Mouse (Mus musculus) bone marrow macrophage, adult 2 months (primary cell): ENCODE results near the gene Ehhadh.

Experiments
- CTCF ChIP-seq: IDR thresholded peaks from 2 replicates; pipeline ENCODE4 v1.5.1; 2012; ENCODE audit warnings: low read depth, mild to moderate bottlenecking, low read length, moderate library complexity
- POLR2A ChIP-seq: IDR thresholded peaks from 2 replicates; pipeline ENCODE4 v1.6.1; 2012; ENCODE audit warnings: mild to moderate bottlenecking, low read depth, low read length, borderline replicate concordance

DNA sequence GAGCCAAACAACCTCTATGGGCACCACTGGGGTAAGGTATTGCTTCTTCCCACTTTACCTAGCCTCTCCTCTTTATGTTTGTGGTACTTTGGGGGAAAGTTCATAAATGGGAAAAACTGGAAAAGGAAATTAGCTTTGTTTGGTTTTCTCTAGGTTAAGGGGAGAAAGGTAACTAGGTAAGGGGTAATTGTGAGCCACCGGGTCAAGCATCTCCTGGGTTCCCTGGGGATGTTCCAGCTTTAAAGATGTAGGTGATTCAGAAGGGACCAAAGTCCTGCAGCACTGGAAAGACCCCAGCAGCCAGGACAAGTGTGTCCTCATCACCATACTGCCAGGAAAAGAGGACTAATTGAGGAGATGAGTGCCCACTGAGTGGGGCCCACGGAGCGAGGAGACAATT lies 5.7 kb downstream of the Ehhadh start:
- TF ChIP-seq POLR2A, result no peak
- TF ChIP-seq CTCF, result no peak
